9 mouse cellular contexts compared by ENCODE assay signal in genomic region chr4:83256779-83257178, GRCm38 (mm10).
DNase-seq lines count a peak whose midpoint lies in the region; ATAC-seq and TF ChIP-seq lines count a peak whose summit lies in the region.
"Had no signal": no experiment of that assay in that cellular context is flagged by ENCODE, and none has a peak within 500 bp of the region (broad histone marks: within the 10 kb centered on the region; RNA-seq: fewer than 3 reads in every experiment).

No protein-coding gene starts in this region.

- peak; percentile 67 for DNase-seq in ES-CJ7 (ENCODE audit: low read depth, low spot score)
- peak; percentile 53 for DNase-seq in c-Kit-positive CD71-positive TER-119-positive erythroid progenitor cells, embryonic 14.5 days (ENCODE audit: low spot score)
- DNase-seq in heart, postnatal 25 days (ENCODE audit: low spot score), result peak; percentile 27
- no peak for DNase-seq in right cerebral cortex, adult 2 months (ENCODE audit: low spot score in 2 of 2)
- DNase-seq in forebrain, embryonic 10.5 days (ENCODE audit: extremely low spot score, low spot score), result no peak

- H3K27me3 ChIP-seq in E14TG2a.4 (ENCODE audit: insufficient read depth, low read length), result no peaks in the 10 kb centered on the region
- H3K27me3 ChIP-seq in intestine, embryonic 16.5 days (replicated peaks; ENCODE audit: control insufficient read depth, insufficient read depth, low read length), result no peaks in the 10 kb centered on the region
- no peaks in the 10 kb centered on the region for H3K27me3 ChIP-seq in forebrain, embryonic 10.5 days (ENCODE audit: poor library complexity, severe bottlenecking)

- H3K9me3 ChIP-seq in E14TG2a.4 (ENCODE audit: low read length), result no peaks in the 10 kb centered on the region
- no peaks in the 10 kb centered on the region for H3K9me3 ChIP-seq in intestine, embryonic 16.5 days (ENCODE audit: control insufficient read depth, low read length)
- no peaks in the 10 kb centered on the region for H3K9me3 ChIP-seq in forebrain, embryonic 10.5 days

- H3K4me1 ChIP-seq in E14TG2a.4 (replicated peaks; ENCODE audit: low read depth, low read length), result peaks cover 75% of the 10 kb centered on the region
- no peaks in the 10 kb centered on the region for H3K4me1 ChIP-seq in intestine, embryonic 16.5 days (ENCODE audit: control insufficient read depth, insufficient read depth, low read length)
- H3K4me1 ChIP-seq in forebrain, embryonic 10.5 days, result peaks cover 12% of the 10 kb centered on the region

- peaks cover 44% of the 10 kb centered on the region for H3K36me3 ChIP-seq in E14TG2a.4 (ENCODE audit: insufficient read depth, low read length)
- H3K36me3 ChIP-seq in intestine, embryonic 16.5 days (ENCODE audit: control insufficient read depth, insufficient read depth, low read length), result no peaks in the 10 kb centered on the region
- H3K36me3 ChIP-seq in forebrain, embryonic 10.5 days (replicated peaks), result no peaks in the 10 kb centered on the region

- H3K4me3 ChIP-seq in E14TG2a.4 (replicated peaks; ENCODE audit: low read length), result peak overlapping the region; percentile 69
- no peak overlapping the region for H3K4me3 ChIP-seq in intestine, embryonic 16.5 days (ENCODE audit: low read length)
- H3K4me3 ChIP-seq in forebrain, embryonic 10.5 days, result no peak overlapping the region

- H3K9ac ChIP-seq in intestine, embryonic 16.5 days (ENCODE audit: low read depth, low read length), result no peak overlapping the region

- no peak overlapping the region for H3K4me2 ChIP-seq in intestine, embryonic 16.5 days (ENCODE audit: low read depth, low read length)
- H3K4me2 ChIP-seq: liver, embryonic 11.5 days had no signal

- 86% methylated on average over 11 of the region's 11 CpGs for WGBS in intestine, embryonic 16.5 days
- WGBS in forebrain, embryonic 10.5 days, result 81% methylated on average over 11 of the region's 11 CpGs

- no peak for ATAC-seq in intestine, embryonic 16.5 days
- ATAC-seq: activated CD4-positive, CD25-positive, alpha-beta regulatory T cell, adult 4 months had no signal

- intact Hi-C loops in heart, postnatal 25 days (cut with DNase I), result no loop called here

- no peak overlapping the region for H3K27ac ChIP-seq in intestine, embryonic 16.5 days (ENCODE audit: low read length)
- H3K27ac ChIP-seq in forebrain, embryonic 10.5 days, result no peak overlapping the region

- TF ChIP-seq CTCF in E14TG2a.4 (conservative IDR thresholded peaks at IDR 0.05; ENCODE audit: low read length), result no peak

Comparison
In these comparisons a context has a peak if more than half of its experiments do, and no peak if none do; other contexts are left out.
1. DNase-seq: peak in ES-CJ7 (single experiment), c-Kit-positive CD71-positive TER-119-positive erythroid progenitor cells, embryonic 14.5 days (single experiment) and heart, postnatal 25 days (single experiment); none in right cerebral cortex, adult 2 months (0 of 2) and forebrain, embryonic 10.5 days (single experiment).